Mouse (Mus musculus) liver, embryonic 14.5 days (tissue): Measurements from ENCODE around the gene Gpatch8. TPM values are rescaled to one million over a fixed set of nuclear protein-coding genes. Genes with fewer than 3 reads are reported as not detected.

Experiments
- ATAC-seq: fragments of 200-750 bp; cut with Nextera tagmentation; 2 replicates; pipeline ENCODE4 v1.8.0; 2017; ENCODE audit warnings: moderate number of reproducible peaks, mild to moderate bottlenecking, moderate library complexity; ENCODE audit not compliant: insufficient read depth
- DNase-seq, 3 experiments: peaks; one replicate each; pipeline ENCODE4 v3.0.0-alpha.2; 2012 to 2013; ENCODE audit warnings: low read depth in 3 of 3, low spot score in 3 of 3
- H3K27ac ChIP-seq: fragments of 300-500 bp; sonication (generic); 2 replicates; pipeline ENCODE4 v1.5.1; 2014; ENCODE audit warnings: moderate library complexity, mild to moderate bottlenecking, control low read depth, inconsistent platforms
- H3K27me3 ChIP-seq: fragments of 300-500 bp; sonication (generic); 2 replicates; pipeline ENCODE4 v1.6.1; 2014; ENCODE audit warnings: mild to moderate bottlenecking, low read length, moderate library complexity; ENCODE audit not compliant: control insufficient read depth, insufficient read depth
- H3K36me3 ChIP-seq: fragments of 300-500 bp; sonication (generic); replicated peaks from 2 replicates; pipeline ENCODE4 v1.6.1; 2014; ENCODE audit warnings: low read depth; ENCODE audit not compliant: control insufficient read depth, insufficient read depth
- H3K4me1 ChIP-seq, 2 experiments: fragments of 200-500 bp in 1 of 2; fragments of 300-500 bp in 1 of 2; sonication (generic) in 1 of 2; replicated peaks; 2 replicates each; pipeline ENCODE4 v1.6.1; 2012 to 2014; ENCODE audit warnings: antibody characterized with exemption in 1 of 2, inconsistent platforms in 1 of 2, low read length in 1 of 2; ENCODE audit not compliant: control insufficient read depth in 2 of 2, insufficient read depth in 2 of 2
- H3K4me2 ChIP-seq: fragments of 300-500 bp; sonication (generic); 2 replicates; pipeline ENCODE4 v1.6.1; 2014; ENCODE audit warnings: low read depth, mild to moderate bottlenecking, control low read depth, moderate library complexity
- H3K4me3 ChIP-seq, 2 experiments: fragments of 200-500 bp in 1 of 2; fragments of 300-500 bp in 1 of 2; sonication (generic) in 1 of 2; 2 replicates each; pipeline ENCODE4 v1.5.1; 2012 to 2014; ENCODE audit warnings: low read depth in 2 of 2, low read length in 2 of 2, mild to moderate bottlenecking in 2 of 2, control low read depth in 1 of 2, inconsistent platforms in 1 of 2, moderate library complexity in 1 of 2; ENCODE audit not compliant: insufficient read depth in 1 of 2
- H3K9ac ChIP-seq: fragments of 300-500 bp; sonication (generic); replicated peaks from 2 replicates; pipeline ENCODE4 v1.6.1; 2014; ENCODE audit warnings: mild to moderate bottlenecking, control low read depth, moderate library complexity
- H3K9me3 ChIP-seq: fragments of 300-500 bp; sonication (generic); 2 replicates; pipeline ENCODE4 v1.6.1; 2016; ENCODE audit warnings: low read length, mixed read lengths; ENCODE audit not compliant: control insufficient read depth
- CTCF ChIP-seq: IDR thresholded peaks from 2 replicates; pipeline ENCODE4 v1.5.1; 2016; ENCODE audit warnings: antibody characterized with exemption, low read depth, control low read depth
- EP300 ChIP-seq: IDR thresholded peaks from 2 replicates; pipeline ENCODE4 v1.6.1; 2016; ENCODE audit warnings: antibody characterized with exemption, low read depth
- WGBS: fragments of 180-500 bp; shearing (Covaris S2); extraction: QIAGEN DNeasy Blood & Tissue Kit; methylation state at CpG from one replicate; pipeline ENCODE4 v1.1.7; 2014; ENCODE audit not compliant: insufficient replicate concordance; 5-methylcytosine and 5-hydroxymethylcytosine counted together
- polyA plus RNA-seq, 2 experiments: library from polyadenylated mRNA; depleted of rRNA in 1 of 2; stranded (reverse) in 1 of 2; unstranded in 1 of 2; fragments of >200 nt; fragmentation: Nextera tagmentation in 1 of 2; extraction: Ambion mirVana in 1 of 2; gene quantifications; 2 replicates each; pipeline versions ENCODE4 v1.2.1 to v1.2.3; 2012 to 2014

Gene Gpatch8
- polyA plus RNA-seq, 2 experiments = 7.5 to 14.1 TPM

GRCm38 (mm10) chr11:102480897-102481296 lies 75.3 kb downstream of the Gpatch8 start:
- DNase-seq = no peak
- Histone ChIP-seq H3K36me3 (peaks cover 39% of the 10 kb centered on the region), H3K9me3 (no peaks in the 10 kb centered on the region), H3K4me3 (no peak overlapping the region), H3K4me2 (no peak overlapping the region), H3K27ac (no peak overlapping the region), H3K4me1 (no peaks in the 10 kb centered on the region), H3K9ac (no peak overlapping the region), H3K27me3 (no peaks in the 10 kb centered on the region)
- ATAC-seq = no peak
- WGBS = 90% methylated on average over 4 of the region's 4 CpGs
- peak; percentile 25; the same call in 1 of the 2 replicates for TF ChIP-seq CTCF
- no peak for TF ChIP-seq EP300

- H3K4me2 ChIP-seq = no peak overlapping the region
- H3K9me3 ChIP-seq = no peaks in the 10 kb centered on the region
- H3K36me3 ChIP-seq = peaks cover 32% of the 10 kb centered on the region
- no peak overlapping the region for H3K9ac ChIP-seq
- H3K27ac ChIP-seq = no peak overlapping the region
- no peaks in the 10 kb centered on the region for H3K27me3 ChIP-seq
- ATAC-seq = no peak
- no peak for DNase-seq
- H3K4me3 ChIP-seq = no peak overlapping the region
- TF ChIP-seq CTCF = no peak
- no peak for TF ChIP-seq EP300
- peaks cover 0 to 6% of the 10 kb centered on the region in 2 experiments; a peak in 2 of 4 replicates for H3K4me1 ChIP-seq
- 92% methylated on average over 15 of the region's 15 CpGs for WGBS
Observed at GRCm38 (mm10) chr11:102480111-102480510, 76.1 kb downstream of the Gpatch8 start.

DNA sequence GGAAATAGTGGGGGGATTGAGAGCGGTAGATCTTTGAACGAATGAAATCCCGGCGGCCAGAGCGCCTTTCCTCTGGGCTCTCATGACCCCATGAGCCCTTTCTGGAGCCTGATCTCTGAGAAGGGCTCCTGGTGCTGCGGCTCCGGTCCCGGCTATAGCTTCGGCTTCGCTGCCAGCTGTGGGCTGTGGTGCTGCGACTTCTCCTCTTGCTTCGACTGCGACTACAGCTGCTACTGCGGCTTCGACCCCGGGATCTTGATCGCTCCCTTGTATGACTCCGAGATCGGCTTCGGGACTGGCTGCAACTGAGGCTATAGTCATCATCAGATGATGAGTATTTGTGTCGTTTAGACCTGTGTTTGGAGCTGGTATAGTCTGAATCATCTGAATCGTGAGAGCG lies 76.6 kb downstream of the Gpatch8 start:
- Histone ChIP-seq H3K4me3 (no peak overlapping the region), H3K4me1 (peaks cover 0 to 10% of the 10 kb centered on the region in 2 experiments; a peak in 2 of 4 replicates), H3K4me2 (no peak overlapping the region), H3K9ac (no peak overlapping the region), H3K9me3 (no peaks in the 10 kb centered on the region), H3K27me3 (no peaks in the 10 kb centered on the region), H3K36me3 (peaks cover 31% of the 10 kb centered on the region), H3K27ac (no peak overlapping the region)
- no peak for DNase-seq
- no peak for ATAC-seq
- no peak for TF ChIP-seq EP300
- no peak for TF ChIP-seq CTCF
- WGBS = 90% methylated on average over 23 of the region's 23 CpGs

GRCm38 (mm10) chr11:102478671-102479070 lies 77.5 kb downstream of the Gpatch8 start:
- peaks cover 29% of the 10 kb centered on the region for H3K36me3 ChIP-seq
- WGBS = 64% methylated on average over 3 of the region's 3 CpGs
- ATAC-seq = no peak

DNA sequence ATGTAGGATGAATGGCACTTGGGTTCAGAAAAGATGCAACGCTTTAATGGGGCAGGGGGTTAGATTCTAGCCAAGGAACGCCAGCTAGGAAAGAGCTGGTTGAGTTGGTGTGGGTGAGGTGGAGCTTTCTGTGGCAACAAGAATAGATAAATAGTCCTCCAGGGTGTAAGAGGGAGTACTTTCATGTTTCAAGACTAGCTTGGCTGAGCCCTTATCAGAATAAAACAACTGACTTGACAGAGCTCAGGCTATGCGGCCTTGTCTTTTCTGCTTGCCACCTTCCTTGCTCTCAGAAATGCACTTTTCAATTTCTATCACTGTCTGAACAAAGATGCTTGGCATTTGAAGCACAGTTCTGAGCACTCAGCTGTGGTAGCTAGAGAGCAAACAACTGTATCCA lies 81.2 kb downstream of the Gpatch8 start:
- no peaks in the 10 kb centered on the region for H3K9me3 ChIP-seq
- no peak for TF ChIP-seq EP300
- no peak for TF ChIP-seq CTCF
- H3K4me3 ChIP-seq = no peak overlapping the region
- peaks cover 10% of the 10 kb centered on the region; the same call in 1 of the 2 replicates for H3K36me3 ChIP-seq
- peaks cover 7 to 19% of the 10 kb centered on the region in 2 experiments for H3K4me1 ChIP-seq
- H3K27me3 ChIP-seq = no peaks in the 10 kb centered on the region
- H3K9ac ChIP-seq = no peak overlapping the region
- H3K27ac ChIP-seq = no peak overlapping the region
- WGBS = 43% methylated on average over 3 of the region's 3 CpGs
- no peak overlapping the region for H3K4me2 ChIP-seq
- ATAC-seq (peak; percentile 42; the same call in 1 of the 2 replicates), DNase-seq (no peak)

More at GRCm38 (mm10) chr11:102478671-102479070, 77.5 kb downstream of the Gpatch8 start:
- Histone ChIP-seq H3K4me2 (no peak overlapping the region), H3K4me3 (no peak overlapping the region), H3K27me3 (no peaks in the 10 kb centered on the region), H3K9me3 (no peaks in the 10 kb centered on the region), H3K27ac (no peak overlapping the region), H3K9ac (no peak overlapping the region), H3K4me1 (peaks cover 0 to 10% of the 10 kb centered on the region in 2 experiments; a peak in 2 of 4 replicates)
- no peak for DNase-seq
- TF ChIP-seq CTCF = no peak
- no peak for TF ChIP-seq EP300
